Mouse (Mus musculus) bone marrow, adult 2 months (tissue): ENCODE data around the gene Thg1l. TPM values are rescaled to one million over a fixed set of nuclear protein-coding genes. Genes with fewer than 3 reads are reported as not detected.
A peak's percentile ranks its signal among the peaks of the same experiment; 100 is the strongest.

Experiments
- H3K27ac ChIP-seq: fragments of 200-500 bp; 2 replicates; pipeline ENCODE4 v1.5.1; 2012; ENCODE audit warnings: low read depth, mild to moderate bottlenecking, control low read depth, inconsistent platforms, low read length; ENCODE audit not compliant: control insufficient read depth, poor library complexity, insufficient read depth
- H3K4me1 ChIP-seq: fragments of 200-500 bp; 2 replicates; pipeline ENCODE4 v1.6.1; 2011; ENCODE audit warnings: low read length; ENCODE audit not compliant: control insufficient read depth, insufficient read depth
- H3K4me3 ChIP-seq: fragments of 200-500 bp; replicated peaks from 2 replicates; pipeline ENCODE3; 2011; ENCODE audit warnings: mild to moderate bottlenecking, low read depth, low read length, control low read depth; ENCODE audit not compliant: control insufficient read depth
- CTCF ChIP-seq: fragments of 200-500 bp; IDR thresholded peaks from 2 replicates; pipeline ENCODE4 v1.5.1; 2011; ENCODE audit warnings: low read length, control low read depth; ENCODE audit not compliant: control insufficient read depth, insufficient read depth
- POLR2A ChIP-seq: fragments of 200-500 bp; IDR thresholded peaks from 2 replicates; pipeline ENCODE4 v1.6.1; 2011; ENCODE audit warnings: low read depth, mild to moderate bottlenecking, control low read depth, low read length, borderline replicate concordance; ENCODE audit not compliant: control insufficient read depth
- WGBS: fragments of 180-500 bp; shearing (Covaris S2); methylation state at CpG from one replicate; pipeline ENCODE4 v1.1.7; 2018; 5-methylcytosine and 5-hydroxymethylcytosine counted together
- polyA plus RNA-seq: library from polyadenylated mRNA; stranded (reverse); fragments of >200 nt; gene quantifications from 2 replicates; pipeline ENCODE4 v1.2.4, GENCODE M21; 2011; ENCODE audit warnings: low replicate concordance; ENCODE audit not compliant: missing spikeins, insufficient read depth, insufficient read length

Thg1l gene
- 17.7 and 67.4 TPM in 2 replicates for polyA plus RNA-seq

DNA sequence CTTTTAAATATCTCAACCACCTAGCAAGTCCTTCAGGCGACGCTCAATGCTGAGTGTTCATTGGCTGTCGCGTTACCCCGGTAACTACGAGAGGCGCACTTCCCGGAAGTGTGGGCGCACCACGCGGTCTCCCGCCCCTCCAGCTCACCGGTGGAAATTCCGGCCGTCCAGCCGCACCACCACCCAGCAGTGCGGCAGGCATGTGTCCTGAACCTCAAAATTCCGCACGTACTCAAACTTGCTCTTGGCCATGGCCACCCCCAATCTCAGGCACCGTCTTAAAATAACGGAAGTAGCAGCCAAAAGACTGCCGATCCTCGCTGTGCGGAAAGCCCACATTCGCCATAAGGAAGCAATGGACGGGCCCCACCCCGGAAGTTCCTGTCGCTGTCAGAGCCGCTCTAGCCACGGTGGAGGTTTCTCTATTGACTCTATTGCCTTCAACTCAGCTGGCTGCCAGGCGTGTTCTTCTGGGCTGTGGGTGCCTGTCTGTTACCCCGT lies at the start of gene Thg1l:
TSS of gene Thg1l (minus strand) at position 368 of the 501 bp plus-strand sequence.
- TF ChIP-seq CTCF (no peak), POLR2A (peak; percentile 37; the same call in 1 of the 2 replicates)
- Histone ChIP-seq H3K27ac (peak within 1 kb of the TSS; percentile 58; the same call in 1 of the 2 replicates), H3K4me3 (peak within 1 kb of the TSS; percentile 96), H3K4me1 (no peaks in the 10 kb centered on the region)
- under 1% methylated on average over 32 of the region's 32 CpGs for WGBS

DNA sequence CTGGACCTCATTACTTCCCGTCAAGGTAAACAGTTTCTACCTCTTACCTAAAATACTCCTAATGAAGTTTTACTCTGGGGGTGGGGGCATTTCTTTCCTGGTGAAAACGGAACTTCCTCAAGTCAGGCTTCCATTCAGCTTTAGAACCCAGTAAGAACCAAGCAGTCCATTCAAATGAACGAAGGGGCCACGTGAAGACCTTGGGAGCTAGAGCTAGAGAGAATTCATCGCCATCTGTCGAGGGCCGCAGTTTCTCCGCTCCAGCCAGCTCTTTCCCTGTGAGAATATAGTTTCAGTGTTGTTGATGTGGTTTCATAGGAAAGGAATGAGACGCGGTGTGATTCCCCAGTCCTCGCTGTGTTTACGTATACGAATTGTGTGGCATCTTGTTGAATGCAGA lies 36.8 kb upstream of the Thg1l start:
- TF ChIP-seq POLR2A: no peak
- TF ChIP-seq CTCF: no peak
- Histone ChIP-seq H3K4me1 (no peaks in the 10 kb centered on the region), H3K27ac (no peak overlapping the region), H3K4me3 (no peak overlapping the region)
- 58% methylated on average over 13 of the region's 13 CpGs for WGBS

DNA sequence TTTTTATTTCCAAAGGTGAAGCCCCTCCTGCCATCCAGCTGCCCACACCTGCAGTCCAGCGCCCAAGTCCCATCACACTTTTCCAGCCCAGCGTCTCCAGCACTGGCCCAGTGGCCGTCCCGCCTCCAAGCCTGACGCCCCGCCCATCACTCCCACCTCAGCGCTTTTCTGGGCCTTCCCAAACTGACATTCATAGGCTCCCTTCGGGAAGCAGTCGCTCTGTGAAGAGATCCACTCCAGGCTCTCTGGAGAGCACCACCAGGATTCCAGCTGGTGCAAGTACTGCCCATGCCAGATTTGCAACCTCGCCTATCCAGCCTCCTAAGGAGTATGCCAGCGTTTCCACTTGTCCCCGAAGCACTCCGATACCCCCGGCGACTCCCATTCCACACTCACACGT lies 36.3 kb upstream of the Thg1l start:
- WGBS: 29% methylated on average over 16 of the region's 16 CpGs
- H3K4me3 ChIP-seq: no peak overlapping the region
- H3K4me1 ChIP-seq: no peaks in the 10 kb centered on the region
- no peak for TF ChIP-seq POLR2A
- TF ChIP-seq CTCF: no peak
- H3K27ac ChIP-seq: no peak overlapping the region

DNA sequence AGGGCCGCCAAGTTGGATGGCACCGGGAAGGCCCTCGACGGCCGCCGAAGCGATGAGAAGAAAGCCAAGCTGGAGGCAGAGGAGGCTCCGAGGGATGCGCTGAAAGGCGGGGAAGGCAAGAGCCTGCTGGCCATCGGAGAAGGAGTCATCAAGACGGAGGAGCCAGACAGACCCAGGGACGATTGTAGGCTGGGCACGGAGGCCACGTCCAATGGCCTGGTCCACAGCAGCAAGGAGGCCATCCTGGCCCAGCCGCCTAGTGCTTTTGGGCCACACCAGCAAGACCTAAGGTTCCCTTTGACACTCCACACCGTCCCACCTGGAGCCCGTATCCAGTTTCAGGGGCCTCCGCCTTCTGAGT lies 25.6 kb upstream of the Thg1l start:
- 68% methylated on average over 19 of the region's 19 CpGs for WGBS

DNA sequence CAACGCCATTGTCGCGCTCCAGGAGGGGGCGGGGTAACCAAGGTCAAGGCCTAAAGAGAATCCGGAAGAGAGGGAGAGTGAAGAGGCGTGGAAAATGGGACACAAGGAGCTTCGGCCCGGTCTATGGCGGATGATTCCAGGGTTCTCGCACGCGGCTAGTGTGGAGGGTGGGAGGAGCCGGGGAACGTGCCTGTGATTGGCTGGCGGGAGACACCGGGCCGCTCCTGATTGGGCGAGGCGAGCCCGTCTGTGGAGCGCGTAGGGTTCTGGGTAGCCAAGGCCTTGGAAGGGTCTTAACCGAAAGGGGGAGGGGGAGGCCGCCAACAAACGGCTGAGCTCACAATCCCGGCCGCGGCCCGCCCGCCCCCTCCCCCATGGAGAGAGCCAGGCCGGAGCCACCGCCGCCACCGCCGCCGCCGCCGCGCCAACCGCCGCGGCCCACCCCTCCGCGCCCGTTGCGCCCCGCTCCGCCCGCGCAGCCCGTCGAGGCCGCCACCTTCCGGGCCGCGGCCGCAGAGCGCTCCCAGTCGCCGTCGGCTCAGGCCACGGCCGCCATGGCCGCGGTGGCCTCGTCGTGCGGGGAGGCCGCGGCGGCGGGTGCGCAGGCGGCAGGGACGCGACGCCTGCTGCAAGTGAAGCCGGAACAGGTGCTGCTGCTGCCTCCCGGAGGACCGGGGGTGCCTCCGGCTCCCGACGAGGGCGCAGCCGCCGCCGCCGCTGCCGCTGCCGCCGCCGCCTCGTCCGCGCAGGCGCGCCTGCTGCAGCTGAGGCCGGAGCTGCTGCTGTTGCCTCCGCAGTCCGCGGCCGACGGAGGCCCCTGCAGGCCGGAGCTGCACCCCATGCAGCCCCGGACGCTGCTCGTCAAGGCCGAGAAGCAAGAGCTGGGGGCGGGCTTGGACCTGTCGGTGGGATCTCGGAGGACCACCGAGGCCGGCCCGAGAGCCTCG lies 24.9 kb upstream of the Thg1l start, which contains the start of gene Sox30:
TSS of gene Sox30 (plus strand) at position 365 of the 947 bp plus-strand sequence.
- TF ChIP-seq CTCF (no peak), POLR2A (no peak)
- H3K4me3 ChIP-seq: peak within 1 kb of the TSS; percentile 49
- WGBS: 19% methylated on average over 112 of the region's 115 CpGs
- no peak within 1 kb of the TSS; the same call in 1 of the 2 replicates for H3K27ac ChIP-seq
- no peaks in the 10 kb centered on the region for H3K4me1 ChIP-seq

More for the DNA sequence above, 25.6 kb upstream of the Thg1l start:
- TF ChIP-seq CTCF (no peak), POLR2A (no peak)
- no peak overlapping the region for H3K27ac ChIP-seq
- no peak overlapping the region for H3K4me3 ChIP-seq
- no peaks in the 10 kb centered on the region for H3K4me1 ChIP-seq

DNA sequence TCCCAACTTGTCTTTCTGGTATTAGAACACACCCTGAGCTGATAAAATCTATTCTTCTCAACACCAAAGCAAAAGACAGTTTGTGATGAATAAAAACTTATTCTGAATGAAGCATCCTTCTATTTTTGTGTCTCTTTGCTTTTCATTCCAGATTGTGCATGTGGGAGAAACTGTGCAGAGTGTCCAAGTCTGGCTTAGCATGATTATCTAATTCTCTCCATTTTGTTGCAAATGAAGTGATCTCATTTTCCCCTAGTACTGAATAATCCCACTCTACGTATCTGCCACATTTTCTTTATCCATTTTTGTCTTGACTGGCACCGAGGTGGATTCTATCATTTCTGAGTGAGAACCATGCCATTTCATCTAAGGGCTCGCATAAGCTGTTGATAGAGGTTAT lies 20.8 kb upstream of the Thg1l start:
- 72% methylated on average over 3 of the region's 3 CpGs for WGBS
- H3K27ac ChIP-seq: no peak overlapping the region
- no peaks in the 10 kb centered on the region for H3K4me1 ChIP-seq
- no peak overlapping the region for H3K4me3 ChIP-seq
- TF ChIP-seq CTCF (no peak), POLR2A (no peak)

DNA sequence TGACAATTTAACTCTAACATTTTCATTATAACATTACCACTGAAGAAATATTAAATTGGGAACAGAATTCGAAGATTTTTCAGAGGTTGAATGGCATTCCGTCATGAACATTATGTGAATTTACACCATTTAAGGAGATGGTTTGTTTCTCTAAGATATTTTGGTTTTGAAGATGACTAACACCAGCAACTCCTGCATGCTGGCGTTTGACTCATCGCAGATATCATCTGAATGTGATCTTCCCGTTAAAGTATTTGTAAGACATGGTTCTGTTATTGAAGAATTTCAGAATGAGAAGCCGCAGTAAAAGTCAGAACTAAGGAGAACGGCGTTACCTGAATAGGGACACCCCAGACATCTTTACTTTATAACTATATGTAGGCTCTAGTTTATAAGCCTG lies 19.2 kb upstream of the Thg1l start:
- Histone ChIP-seq H3K4me3 (no peak overlapping the region), H3K27ac (no peak overlapping the region), H3K4me1 (no peaks in the 10 kb centered on the region)
- TF ChIP-seq CTCF (no peak), POLR2A (no peak)
- 82% methylated on average over 8 of the region's 8 CpGs for WGBS

DNA sequence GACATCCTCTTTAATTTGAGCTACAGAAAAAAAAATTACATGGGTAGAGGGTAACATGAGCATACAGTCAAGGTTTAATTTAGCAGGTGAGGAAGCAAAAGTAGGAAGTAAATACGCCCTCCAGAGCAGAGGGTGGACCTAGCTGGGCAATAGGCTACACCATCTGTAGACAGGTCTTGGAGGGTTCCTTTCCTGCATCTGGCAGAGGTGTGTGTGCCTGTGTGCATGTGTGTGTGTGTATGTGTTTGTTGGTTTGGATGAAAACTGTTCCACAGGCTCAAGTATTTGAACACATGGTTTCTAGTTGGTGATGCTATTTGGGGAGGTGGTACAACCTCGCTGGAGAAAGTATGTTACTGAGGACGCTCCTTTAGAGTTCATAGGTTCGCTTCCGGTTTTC lies 18.3 kb upstream of the Thg1l start:
- Histone ChIP-seq H3K27ac (no peak overlapping the region), H3K4me1 (no peaks in the 10 kb centered on the region), H3K4me3 (no peak overlapping the region)
- 65% methylated on average over 5 of the region's 5 CpGs for whole genome bisulfite sequencing
- TF ChIP-seq CTCF (no peak), POLR2A (no peak)
